Mouse (Mus musculus) midbrain, postnatal 0 days (tissue): ENCODE data around the gene Shb. TPM values are rescaled to one million over a fixed set of nuclear protein-coding genes. Genes with fewer than 3 reads are reported as not detected.

Experiments
- ATAC-seq: fragments of 200-750 bp; cut with Nextera tagmentation; 2 replicates; pipeline ENCODE4 v1.8.0; 2017; ENCODE audit warnings: moderate number of reproducible peaks, mild to moderate bottlenecking, moderate TSS enrichment, moderate library complexity; ENCODE audit not compliant: low FRiP score
- DNase-seq: peaks from one replicate; pipeline ENCODE4 v3.0.0-alpha.2; 2015; ENCODE audit warnings: low spot score
- H3K27ac ChIP-seq: fragments of 300-500 bp; sonication (generic); 2 replicates; pipeline ENCODE4 v1.5.1; 2014; ENCODE audit warnings: low read depth, mild to moderate bottlenecking, low read length, mixed read lengths
- H3K27me3 ChIP-seq: fragments of 300-500 bp; sonication (generic); 2 replicates; pipeline ENCODE4 v1.6.1; 2014; ENCODE audit warnings: low read length, control low read depth, mixed read lengths; ENCODE audit not compliant: insufficient read depth
- H3K36me3 ChIP-seq: fragments of 300-500 bp; sonication (generic); 2 replicates; pipeline ENCODE4 v1.6.1; 2014; ENCODE audit warnings: low read length, control low read depth, mixed read lengths; ENCODE audit not compliant: insufficient read depth
- H3K4me1 ChIP-seq: fragments of 300-500 bp; sonication (generic); 2 replicates; pipeline ENCODE4 v1.6.1; 2014; ENCODE audit warnings: mild to moderate bottlenecking, control low read depth, antibody characterized with exemption, low read length, mixed read lengths; ENCODE audit not compliant: insufficient read depth
- H3K4me2 ChIP-seq: fragments of 300-500 bp; sonication (generic); 2 replicates; pipeline ENCODE4 v1.6.1; 2014; ENCODE audit warnings: low read depth, mild to moderate bottlenecking, low read length, mixed read lengths; ENCODE audit not compliant: poor library complexity, severe bottlenecking
- H3K4me3 ChIP-seq: fragments of 300-500 bp; sonication (generic); 2 replicates; pipeline ENCODE4 v1.5.1; 2014; ENCODE audit warnings: low read depth, mild to moderate bottlenecking, low read length, moderate library complexity
- H3K9ac ChIP-seq: fragments of 300-500 bp; sonication (generic); replicated peaks from 2 replicates; pipeline ENCODE4 v1.6.1; 2014; ENCODE audit warnings: mild to moderate bottlenecking, low read length, moderate library complexity, mixed read lengths; ENCODE audit not compliant: poor library complexity, severe bottlenecking
- H3K9me3 ChIP-seq: fragments of 300-500 bp; sonication (generic); 2 replicates; pipeline ENCODE4 v1.6.1; 2016; ENCODE audit warnings: low read length, control low read depth
- CTCF ChIP-seq: IDR thresholded peaks from 2 replicates; pipeline ENCODE4 v1.5.1; 2016; ENCODE audit warnings: antibody characterized with exemption, mild to moderate bottlenecking
- WGBS: fragments of 180-500 bp; shearing (Covaris S2); extraction: QIAGEN DNeasy Blood & Tissue Kit; methylation state at CpG from one replicate; pipeline ENCODE4 v1.1.7; 2014; 5-methylcytosine and 5-hydroxymethylcytosine counted together
- polyA plus RNA-seq: library from polyadenylated mRNA; unstranded; fragments of >200 nt; fragmentation: Nextera tagmentation; extraction: Ambion mirVana; gene quantifications from 2 replicates; pipeline ENCODE4 v1.2.1, GENCODE M21; 2015
- total RNA-seq: library from RNA; depleted of rRNA; stranded (reverse); fragments of >200 nt; gene quantifications from 2 replicates; pipeline ENCODE4 v1.2.3, GENCODE M21; 2014

Gene Shb
- total and polyA plus RNA-seq, 2 experiments from 2014 or later: 5.8 to 21.9 TPM

GRCm38 (mm10) chr4:45431806-45432205, 100.5 kb downstream of the Shb start:
- H3K27ac ChIP-seq: no peak overlapping the region
- ATAC-seq: no peak
- no peaks in the 10 kb centered on the region for H3K36me3 ChIP-seq
- no peak for TF ChIP-seq CTCF
- H3K4me1 ChIP-seq: peaks cover 3% of the 10 kb centered on the region
- H3K9me3 ChIP-seq: no peaks in the 10 kb centered on the region
- 86% methylated on average over 3 of the region's 3 CpGs for whole genome bisulfite sequencing
- H3K9ac ChIP-seq: no peak overlapping the region
- no peak overlapping the region for H3K4me2 ChIP-seq
- no peak for DNase-seq
- no peak overlapping the region for H3K4me3 ChIP-seq
- no peaks in the 10 kb centered on the region for H3K27me3 ChIP-seq

- H3K9ac ChIP-seq: no peak overlapping the region
- ATAC-seq: no peak
- 91% methylated on average over 3 of the region's 3 CpGs for WGBS
- no peak for TF ChIP-seq CTCF
- no peaks in the 10 kb centered on the region for H3K27me3 ChIP-seq
- no peak overlapping the region for H3K27ac ChIP-seq
- no peak overlapping the region for H3K4me2 ChIP-seq
- H3K9me3 ChIP-seq: no peaks in the 10 kb centered on the region
- no peak for DNase-seq
- H3K36me3 ChIP-seq: no peaks in the 10 kb centered on the region
- no peak overlapping the region for H3K4me3 ChIP-seq
- H3K4me1 ChIP-seq: peaks cover 3% of the 10 kb centered on the region
Observed at GRCm38 (mm10) chr4:45431316-45431715, 101.0 kb downstream of the Shb start.

GRCm38 (mm10) chr4:45429451-45429850, 102.8 kb downstream of the Shb start:
- no peaks in the 10 kb centered on the region for H3K27me3 ChIP-seq
- DNase-seq (peak; percentile 67), ATAC-seq (no peak)
- H3K27ac ChIP-seq: no peak overlapping the region
- peaks cover 3% of the 10 kb centered on the region for H3K4me1 ChIP-seq
- no peak for TF ChIP-seq CTCF
- H3K4me2 ChIP-seq: no peak overlapping the region
- no peak overlapping the region for H3K9ac ChIP-seq
- 55% methylated on average over 7 of the region's 7 CpGs for WGBS
- H3K4me3 ChIP-seq: no peak overlapping the region
- H3K36me3 ChIP-seq: no peaks in the 10 kb centered on the region
- H3K9me3 ChIP-seq: no peaks in the 10 kb centered on the region

DNA sequence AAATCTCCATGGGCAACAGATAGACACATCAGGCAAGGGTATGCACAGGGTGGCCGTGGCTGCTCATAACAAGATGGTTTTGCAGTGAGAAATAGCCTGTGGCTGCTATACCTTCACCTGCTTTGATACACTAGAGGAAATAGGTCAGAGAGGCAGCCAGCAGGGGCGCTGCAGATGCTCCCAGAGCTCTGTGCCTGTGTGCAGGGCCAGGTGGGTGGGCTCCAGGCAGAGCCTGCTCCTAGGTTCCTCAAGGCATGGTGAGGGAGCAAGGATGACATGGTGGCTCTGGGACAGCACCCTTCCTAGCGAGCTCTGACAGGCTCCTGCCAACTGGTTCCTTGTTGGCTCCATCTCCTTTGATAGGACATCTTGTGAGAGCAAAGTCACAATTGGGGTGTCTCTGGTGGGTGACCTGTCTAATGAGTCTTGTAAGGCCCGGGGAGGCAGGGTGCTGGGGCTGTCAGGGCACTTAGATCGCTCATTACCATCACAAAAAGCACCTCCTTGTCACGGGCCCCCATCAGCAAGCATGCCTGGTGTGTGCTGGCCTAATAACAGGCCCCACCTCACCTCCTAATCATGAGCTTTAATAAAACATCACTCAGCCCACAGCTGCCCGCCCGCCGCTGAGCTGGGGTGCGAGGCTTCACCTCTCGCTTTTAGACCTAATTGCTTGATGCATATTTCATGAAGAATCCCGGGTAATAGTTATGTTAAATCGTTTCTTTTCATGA, 105.4 kb downstream of the Shb start:
- Histone ChIP-seq H3K27ac (no peak overlapping the region), H3K36me3 (no peaks in the 10 kb centered on the region), H3K9me3 (no peaks in the 10 kb centered on the region), H3K4me1 (peaks cover 3% of the 10 kb centered on the region), H3K27me3 (no peaks in the 10 kb centered on the region), H3K4me2 (no peak overlapping the region), H3K9ac (no peak overlapping the region), H3K4me3 (no peak overlapping the region)
- WGBS: 41% methylated on average over 13 of the region's 13 CpGs
- ATAC-seq: no peak; the same call in 1 of the 2 replicates
- peak; percentile 72 for TF ChIP-seq CTCF
- peak; percentile 45 for DNase-seq

DNA sequence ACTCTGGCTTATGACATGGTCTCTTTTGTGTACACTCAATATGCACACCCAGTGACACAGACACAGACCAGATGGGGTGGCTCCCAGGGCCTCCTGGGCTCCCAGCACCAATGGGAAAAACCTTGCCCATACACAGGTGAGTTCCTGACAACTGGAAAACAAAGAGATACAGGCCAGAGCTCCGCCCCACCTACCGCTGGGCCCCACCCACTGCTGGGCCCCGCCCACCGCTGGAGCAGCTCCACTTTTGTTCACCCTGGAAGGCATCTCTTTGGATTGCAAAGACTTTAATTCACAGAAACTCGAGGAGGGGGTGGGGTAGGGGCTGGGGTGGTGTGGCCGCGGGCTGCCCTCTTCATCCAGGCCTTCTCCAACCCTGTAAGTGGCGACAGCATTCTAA, 108.9 kb downstream of the Shb start:
- no peak for DNase-seq
- Histone ChIP-seq H3K36me3 (no peaks in the 10 kb centered on the region), H3K4me1 (peaks cover 3% of the 10 kb centered on the region), H3K4me3 (no peak overlapping the region), H3K27ac (no peak overlapping the region), H3K27me3 (no peaks in the 10 kb centered on the region), H3K9ac (no peak overlapping the region), H3K4me2 (no peak overlapping the region), H3K9me3 (no peaks in the 10 kb centered on the region)
- TF ChIP-seq CTCF: no peak
- ATAC-seq: no peak
- WGBS: 28% methylated on average over 8 of the region's 8 CpGs

DNA sequence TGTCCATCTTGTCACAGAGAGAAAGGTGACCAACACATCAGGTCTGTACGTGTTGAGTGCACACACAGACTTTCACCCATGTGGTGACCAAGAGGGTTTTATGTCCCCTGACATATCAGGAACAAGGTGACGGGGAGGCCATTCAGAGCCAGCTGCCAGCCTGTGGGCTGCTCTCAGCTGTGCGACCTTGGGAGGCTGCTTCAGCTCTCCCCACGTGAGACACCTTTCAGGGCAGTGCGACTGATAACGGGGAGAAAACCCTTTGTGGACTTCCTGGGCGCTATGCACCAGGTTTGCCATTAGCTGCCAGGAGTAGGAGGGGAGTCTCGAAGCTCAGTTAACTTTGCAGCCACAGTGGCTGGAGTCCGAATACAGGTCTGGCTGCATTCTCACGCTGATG, 109.6 kb downstream of the Shb start:
- Histone ChIP-seq H3K27ac (no peak overlapping the region), H3K9me3 (no peaks in the 10 kb centered on the region), H3K4me3 (no peak overlapping the region), H3K36me3 (no peaks in the 10 kb centered on the region), H3K4me2 (no peak overlapping the region), H3K27me3 (no peaks in the 10 kb centered on the region), H3K4me1 (peaks cover 3% of the 10 kb centered on the region), H3K9ac (no peak overlapping the region)
- ATAC-seq (no peak), DNase-seq (no peak)
- no peak for TF ChIP-seq CTCF
- WGBS: 90% methylated on average over 10 of the region's 10 CpGs
